Mouse (Mus musculus): ENCODE data around the gene Taf11.

GRCm38 (mm10) chr17:27908888-27909621, 589 bp downstream of the Taf11 start, which contains the start of gene Anks1:
- TF ChIP-seq CTCF (IDR thresholded peaks at IDR 0.05; ENCODE audit: control insufficient read depth, insufficient read depth, insufficient replicate concordance, low read depth, low read length) (no peak), POLR2A (IDR thresholded peaks at IDR 0.05; ENCODE audit: control insufficient read depth, low read depth, low read length) (peak; percentile 35)
